In genomic region chr4:135169096-135169495, GRCm38 (mm10) we compare ENCODE assay signal across 22 mouse cellular contexts. TPM values are rescaled to one million over a fixed set of nuclear protein-coding genes. Genes with fewer than 3 reads are reported as not detected.
DNase-seq lines count a peak whose midpoint lies in the region; ATAC-seq and TF ChIP-seq lines count a peak whose summit lies in the region.
"Had no signal": no experiment of that assay in that cellular context is flagged by ENCODE, and none has a peak within 500 bp of the region (broad histone marks: within the 10 kb centered on the region; RNA-seq: fewer than 3 reads in every experiment).

No protein-coding gene starts in this region.

- peak; percentile 47 for DNase-seq in CD4-positive helper T cell, adult 2 months (ENCODE audit: low read depth, low spot score)
- no peak for DNase-seq in kidney, adult 11 months
- no peak for DNase-seq in c-Kit-positive CD71-positive TER-119-positive erythroid progenitor cells, embryonic 14.5 days (ENCODE audit: low spot score)
- no peak for DNase-seq in forebrain, postnatal 0 days
- DNase-seq: adrenal gland, adult 8-10 months; adrenal gland, postnatal 36 days; cerebellum, adult 11 months; cerebellum, adult 8-10 months; cerebellum, postnatal 14 days; gastrocnemius, adult 2 months; gastrocnemius, postnatal 36 days; heart, adult 18-20 months; heart, postnatal 10 days; heart, postnatal 4 days had no signal

- H3K4me2 ChIP-seq in forebrain, postnatal 0 days (ENCODE audit: low read depth), result no peak overlapping the region
- H3K4me2 ChIP-seq: embryonic facial prominence, embryonic 12.5 days; forebrain, embryonic 15.5 days; hindbrain, embryonic 12.5 days had no signal

- 69% methylated on average over 10 of the region's 10 CpGs for WGBS in forebrain, postnatal 0 days

- no peak overlapping the region for H3K27ac ChIP-seq in forebrain, postnatal 0 days (ENCODE audit: low read depth, low read length)
- H3K27ac ChIP-seq: embryonic facial prominence, embryonic 12.5 days; forebrain, embryonic 15.5 days; gastrocnemius, adult 2 months; heart, embryonic 10.5 days; hindbrain, embryonic 12.5 days had no signal

- H3K4me3 ChIP-seq in megakaryocyte, embryonic 14.5 days (replicated peaks), result peak overlapping the region; percentile 44
- H3K4me3 ChIP-seq in forebrain, postnatal 0 days (ENCODE audit: low read depth, low read length), result no peak overlapping the region
- H3K4me3 ChIP-seq: embryonic facial prominence, embryonic 12.5 days; forebrain, embryonic 15.5 days; gastrocnemius, adult 2 months; heart, embryonic 10.5 days; hindbrain, embryonic 12.5 days had no signal

- no peaks in the 10 kb centered on the region for H3K9me3 ChIP-seq in megakaryocyte, embryonic 14.5 days
- H3K9me3 ChIP-seq in forebrain, postnatal 0 days (ENCODE audit: low read length), result no peaks in the 10 kb centered on the region
- H3K9me3 ChIP-seq: embryonic facial prominence, embryonic 12.5 days; forebrain, embryonic 15.5 days; heart, embryonic 10.5 days; hindbrain, embryonic 12.5 days had no signal

- peak; percentile 16; the same call in 1 of the 2 replicates for ATAC-seq in granulocyte monocyte progenitor cell, adult 5-6 weeks (replicated peaks; ENCODE audit: poor library complexity, severe bottlenecking)
- ATAC-seq in forebrain, postnatal 0 days, result no peak
- ATAC-seq: forebrain, embryonic 15.5 days; hindbrain, embryonic 16.5 days had no signal

- H3K27me3 ChIP-seq in megakaryocyte, embryonic 14.5 days (replicated peaks), result no peaks in the 10 kb centered on the region
- peaks cover 11% of the 10 kb centered on the region for H3K27me3 ChIP-seq in forebrain, postnatal 0 days (ENCODE audit: insufficient read depth, low read length)
- H3K27me3 ChIP-seq: CH12.LX had no signal

- no peak overlapping the region for H3K9ac ChIP-seq in forebrain, postnatal 0 days
- H3K9ac ChIP-seq: embryonic facial prominence, embryonic 12.5 days; forebrain, embryonic 15.5 days; hindbrain, embryonic 12.5 days had no signal

- no peak for TF ChIP-seq CTCF in forebrain, postnatal 0 days (IDR thresholded peaks at IDR 0.05; ENCODE audit: low read depth)

- peaks cover 100% of the 10 kb centered on the region for H3K36me3 ChIP-seq in megakaryocyte, embryonic 14.5 days (replicated peaks; ENCODE audit: low read length)
- H3K36me3 ChIP-seq in forebrain, postnatal 0 days (ENCODE audit: insufficient read depth), result no peaks in the 10 kb centered on the region
- H3K36me3 ChIP-seq: embryonic facial prominence, embryonic 12.5 days; forebrain, embryonic 15.5 days; heart, embryonic 10.5 days; hindbrain, embryonic 12.5 days had no signal

- H3K4me1 ChIP-seq in megakaryocyte, embryonic 14.5 days, result peaks cover 96% of the 10 kb centered on the region
- H3K4me1 ChIP-seq in forebrain, postnatal 0 days (ENCODE audit: insufficient read depth), result 0 out of 2 replicates have a peak, but pooled peaks cover 2% of the 10 kb centered on the region

RNA-seq across cellular contexts. Expression of gene Runx3, which starts 48.6 kb away (rescaled TPM):
- 45.8 and 50.6 TPM in 2 replicates for total RNA-seq in granulocyte monocyte progenitor cell, adult 5-6 weeks (2014; fragmentation: Nextera tagmentation)
- 5.8 and 7.2 TPM in 2 replicates for total RNA-seq in granulocyte monocyte progenitor cell, adult 5-6 weeks (2017)
- polyA plus RNA-seq in megakaryocyte, embryonic 14.5 days (2012; ENCODE audit: insufficient read depth, low replicate concordance), result 128 and 414 TPM in 2 replicates
- not detected in 2 replicates for total RNA-seq in forebrain, postnatal 0 days (2014; rRNA removed)
- not detected in 2 replicates for polyA plus RNA-seq in forebrain, postnatal 0 days (2015; fragmentation: Nextera tagmentation; extraction: Ambion mirVana)
- polyA plus RNA-seq: forebrain, embryonic 15.5 days; hindbrain, embryonic 16.5 days had no signal
